Mouse (Mus musculus): Measurements from ENCODE around the gene Wnt5a. TPM values are rescaled to one million over a fixed set of nuclear protein-coding genes. Genes with fewer than 3 reads are reported as not detected.

The Wnt5a gene
- polyA plus RNA-seq, 1 experiment from 2014 or later: 10.0 TPM

- H3K27ac ChIP-seq: no peak overlapping the region
- 72% methylated on average over 12 of the region's 12 CpGs for WGBS
- H3K27me3 ChIP-seq: peaks cover 44% of the 10 kb centered on the region
- H3K9ac ChIP-seq: no peak overlapping the region
- no peak overlapping the region for H3K4me3 ChIP-seq
- no peak for ATAC-seq
- H3K4me1 ChIP-seq: peaks cover 24% of the 10 kb centered on the region
- no peaks in the 10 kb centered on the region for H3K9me3 ChIP-seq (replicated peaks)
- H3K4me2 ChIP-seq: no peak overlapping the region
- no peaks in the 10 kb centered on the region for H3K36me3 ChIP-seq (ENCODE audit: poor library complexity, severe bottlenecking)
These were observed 3.2 kb upstream of the Wnt5a start for GRCm38 (mm10) chr14:28501216-28501878.

GRCm38 (mm10) chr14:28503276-28503675 is 1.3 kb upstream of the Wnt5a start:
- 91% methylated on average over 2 of the region's 2 CpGs for WGBS

GRCm38 (mm10) chr14:28505051-28505585 is 568 bp downstream of the Wnt5a start:
- no peaks in the 10 kb centered on the region for H3K9me3 ChIP-seq (replicated peaks)
- peak overlapping the region; percentile 58 for H3K4me3 ChIP-seq
- ATAC-seq: peak; percentile 41; the same call in 1 of the 2 replicates
- H3K4me1 ChIP-seq: peaks cover 45% of the 10 kb centered on the region
- H3K27me3 ChIP-seq: peaks cover 81% of the 10 kb centered on the region
- H3K4me2 ChIP-seq: peak overlapping the region; percentile 89
- 0% methylated on average over 22 of the region's 22 CpGs for whole genome bisulfite sequencing
- H3K36me3 ChIP-seq (ENCODE audit: poor library complexity, severe bottlenecking): no peaks in the 10 kb centered on the region
- peak overlapping the region; percentile 68; the same call in 1 of the 2 replicates for H3K27ac ChIP-seq
- peak overlapping the region; percentile 70 for H3K9ac ChIP-seq

More at GRCm38 (mm10) chr14:28503276-28503675, 1.3 kb upstream of the Wnt5a start:
- Histone ChIP-seq H3K27me3 (peaks cover 63% of the 10 kb centered on the region), H3K36me3 (ENCODE audit: poor library complexity, severe bottlenecking) (no peaks in the 10 kb centered on the region), H3K4me3 (no peak overlapping the region), H3K4me1 (peaks cover 28% of the 10 kb centered on the region), H3K9ac (no peak overlapping the region), H3K9me3 (replicated peaks) (no peaks in the 10 kb centered on the region), H3K4me2 (no peak overlapping the region), H3K27ac (no peak overlapping the region)
- ATAC-seq: no peak

- Histone ChIP-seq H3K9me3 (replicated peaks) (no peaks in the 10 kb centered on the region), H3K27me3 (peaks cover 86% of the 10 kb centered on the region)
These were observed 1.2 kb downstream of the Wnt5a start for GRCm38 (mm10) chr14:28505586-28506375.

GRCm38 (mm10) chr14:28506376-28506831 is 1.9 kb downstream of the Wnt5a start:
- no peaks in the 10 kb centered on the region for H3K9me3 ChIP-seq (replicated peaks)
- peak overlapping the region; percentile 68; the same call in 1 of the 2 replicates for H3K27ac ChIP-seq
- H3K36me3 ChIP-seq (ENCODE audit: poor library complexity, severe bottlenecking): no peaks in the 10 kb centered on the region
- H3K9ac ChIP-seq: peak overlapping the region; percentile 70
- H3K27me3 ChIP-seq: peaks cover 88% of the 10 kb centered on the region
- ATAC-seq: no peak
- peaks cover 58% of the 10 kb centered on the region for H3K4me1 ChIP-seq
- H3K4me3 ChIP-seq: peak overlapping the region; percentile 58
- under 1% methylated on average over 29 of the region's 29 CpGs for WGBS
- peak overlapping the region; percentile 89 for H3K4me2 ChIP-seq

More at GRCm38 (mm10) chr14:28505586-28506375, 1.2 kb downstream of the Wnt5a start:
- peak overlapping the region; percentile 68 for H3K27ac ChIP-seq
- peak overlapping the region; percentile 70 for H3K9ac ChIP-seq
- peak overlapping the region; percentile 58 for H3K4me3 ChIP-seq
- peak; percentile 36; the same call in 1 of the 2 replicates for ATAC-seq
- H3K4me1 ChIP-seq: peaks cover 52% of the 10 kb centered on the region
- H3K36me3 ChIP-seq (ENCODE audit: poor library complexity, severe bottlenecking): no peaks in the 10 kb centered on the region
- WGBS: under 1% methylated on average over 62 of the region's 62 CpGs
- H3K4me2 ChIP-seq: peak overlapping the region; percentile 89

GRCm38 (mm10) chr14:28507011-28507410 is 2.5 kb downstream of the Wnt5a start:
- ATAC-seq: no peak
- Histone ChIP-seq H3K9ac (peak overlapping the region; percentile 70; the same call in 1 of the 2 replicates), H3K36me3 (ENCODE audit: poor library complexity, severe bottlenecking) (no peaks in the 10 kb centered on the region), H3K4me3 (peak overlapping the region; percentile 58), H3K9me3 (replicated peaks) (no peaks in the 10 kb centered on the region), H3K27me3 (peaks cover 89% of the 10 kb centered on the region), H3K27ac (no peak overlapping the region), H3K4me1 (peaks cover 62% of the 10 kb centered on the region), H3K4me2 (peak overlapping the region; percentile 89)
- WGBS: under 1% methylated on average over 15 of the region's 15 CpGs

GRCm38 (mm10) chr14:28507471-28507870 is 2.9 kb downstream of the Wnt5a start:
- no peak for ATAC-seq
- Histone ChIP-seq H3K27me3 (peaks cover 89% of the 10 kb centered on the region), H3K36me3 (ENCODE audit: poor library complexity, severe bottlenecking) (no peaks in the 10 kb centered on the region), H3K4me2 (peak overlapping the region; percentile 89), H3K9me3 (replicated peaks) (no peaks in the 10 kb centered on the region), H3K9ac (peak overlapping the region; percentile 26; the same call in 1 of the 2 replicates), H3K4me1 (peaks cover 62% of the 10 kb centered on the region), H3K27ac (no peak overlapping the region), H3K4me3 (peak overlapping the region; percentile 58)
- under 1% methylated on average over 18 of the region's 18 CpGs for WGBS

- WGBS: 15% methylated on average over 27 of the region's 27 CpGs
- Histone ChIP-seq H3K27me3 (peaks cover 88% of the 10 kb centered on the region), H3K9ac (peak overlapping the region; percentile 59)
These were observed 4.0 kb downstream of the Wnt5a start for GRCm38 (mm10) chr14:28508288-28509258.

GRCm38 (mm10) chr14:28509441-28510340 is 5.1 kb downstream of the Wnt5a start:
- Histone ChIP-seq H3K4me3 (peak overlapping the region; percentile 58), H3K27me3 (peaks cover 78% of the 10 kb centered on the region), H3K4me2 (peak overlapping the region; percentile 89), H3K9ac (peak overlapping the region; percentile 59), H3K9me3 (replicated peaks) (no peaks in the 10 kb centered on the region), H3K4me1 (peaks cover 67% of the 10 kb centered on the region), H3K27ac (0 out of 2 replicates have a peak overlapping the region, but pooled peaks have one; percentile 36), H3K36me3 (ENCODE audit: poor library complexity, severe bottlenecking) (no peaks in the 10 kb centered on the region)
- under 1% methylated on average over 43 of the region's 47 CpGs for WGBS
- 0 out of 2 replicates have a peak, but pooled peaks have one; percentile 12 for ATAC-seq

More at GRCm38 (mm10) chr14:28508288-28509258, 4.0 kb downstream of the Wnt5a start:
- peak overlapping the region; percentile 58 for H3K4me3 ChIP-seq
- no peak for ATAC-seq
- no peak overlapping the region for H3K27ac ChIP-seq
- peaks cover 69% of the 10 kb centered on the region for H3K4me1 ChIP-seq
- H3K36me3 ChIP-seq (ENCODE audit: poor library complexity, severe bottlenecking): no peaks in the 10 kb centered on the region
- H3K9me3 ChIP-seq (replicated peaks): no peaks in the 10 kb centered on the region
- H3K4me2 ChIP-seq: peak overlapping the region; percentile 89

- WGBS: 1% methylated on average over 29 of the region's 29 CpGs
- Histone ChIP-seq H3K36me3 (ENCODE audit: poor library complexity, severe bottlenecking) (no peaks in the 10 kb centered on the region), H3K4me2 (peak overlapping the region; percentile 89), H3K9me3 (replicated peaks) (no peaks in the 10 kb centered on the region), H3K4me1 (peaks cover 64% of the 10 kb centered on the region), H3K27me3 (peaks cover 85% of the 10 kb centered on the region), H3K27ac (0 out of 2 replicates have a peak overlapping the region, but pooled peaks have one; percentile 36), H3K9ac (peak overlapping the region; percentile 59), H3K4me3 (peak overlapping the region; percentile 58)
- no peak for ATAC-seq
These were observed 5.9 kb downstream of the Wnt5a start for GRCm38 (mm10) chr14:28510341-28511028.
